Mouse (Mus musculus): ENCODE data around the gene Nbea. TPM values are rescaled to one million over a fixed set of nuclear protein-coding genes. Genes with fewer than 3 reads are reported as not detected.

Nbea gene
- polyA plus RNA-seq, 1 experiment: 3.2 TPM

- H3K36me3 ChIP-seq (ENCODE audit: control insufficient read depth, insufficient read depth): no peaks in the 10 kb centered on the region
- no peak for TF ChIP-seq CTCF (IDR thresholded peaks at IDR 0.05; ENCODE audit: control insufficient read depth, insufficient read depth, insufficient read length)
- TF ChIP-seq FOSL1 (IDR thresholded peaks at IDR 0.05; ENCODE audit: insufficient read depth, low read length, poor library complexity, severe bottlenecking): no peak
- TF ChIP-seq MAX (IDR thresholded peaks at IDR 0.05): no peak
- TF ChIP-seq USF1 (IDR thresholded peaks at IDR 0.05; ENCODE audit: low read depth): no peak
- no peak for TF ChIP-seq MYOD1 (IDR thresholded peaks at IDR 0.05; ENCODE audit: control insufficient read depth, insufficient read length, low read depth)
- no peak for TF ChIP-seq CEBPB (IDR thresholded peaks at IDR 0.05; ENCODE audit: low read depth)
- no peaks in the 10 kb centered on the region for H3K27me3 ChIP-seq (ENCODE audit: control insufficient read depth, insufficient read depth, insufficient read length)
- H3K79me2 ChIP-seq (ENCODE audit: control insufficient read depth, insufficient read depth): no peaks in the 10 kb centered on the region
- no peaks in the 10 kb centered on the region for H3K79me3 ChIP-seq (ENCODE audit: low read depth)
- H3K4me3 ChIP-seq (ENCODE audit: insufficient read depth, poor library complexity, severe bottlenecking): no peak overlapping the region
- H3ac ChIP-seq (ENCODE audit: control insufficient read depth, insufficient read length, low read depth): no peak overlapping the region
Observed at GRCm38 (mm10) chr3:55785981-55786725, 397.3 kb downstream of the Nbea start.

GRCm38 (mm10) chr3:55785266-55785980, 398.1 kb downstream of the Nbea start:
- no peak overlapping the region for H3K4me3 ChIP-seq (ENCODE audit: insufficient read depth, poor library complexity, severe bottlenecking)
- H3K27me3 ChIP-seq (ENCODE audit: control insufficient read depth, insufficient read depth, insufficient read length): no peaks in the 10 kb centered on the region
- no peaks in the 10 kb centered on the region for H3K79me2 ChIP-seq (ENCODE audit: control insufficient read depth, insufficient read depth)
- TF ChIP-seq MAX (IDR thresholded peaks at IDR 0.05) (no peak), USF1 (IDR thresholded peaks at IDR 0.05; ENCODE audit: low read depth) (no peak), FOSL1 (IDR thresholded peaks at IDR 0.05; ENCODE audit: insufficient read depth, low read length, poor library complexity, severe bottlenecking) (no peak), MYOG (IDR thresholded peaks at IDR 0.05; ENCODE audit: control insufficient read depth, extremely low read depth, insufficient read length) (no peak), CEBPB (IDR thresholded peaks at IDR 0.05; ENCODE audit: low read depth) (no peak), CTCF (IDR thresholded peaks at IDR 0.05; ENCODE audit: control insufficient read depth, insufficient read depth, insufficient read length) (no peak), MYOD1 (IDR thresholded peaks at IDR 0.05; ENCODE audit: control insufficient read depth, insufficient read length, low read depth) (no peak)
- H3K79me3 ChIP-seq (ENCODE audit: low read depth): no peaks in the 10 kb centered on the region
- H3ac ChIP-seq (ENCODE audit: control insufficient read depth, insufficient read length, low read depth): no peak overlapping the region
- no peaks in the 10 kb centered on the region for H3K36me3 ChIP-seq (ENCODE audit: control insufficient read depth, insufficient read depth)

GRCm38 (mm10) chr3:55784101-55784500, 399.4 kb downstream of the Nbea start:
- no peak for TF ChIP-seq MYOG (IDR thresholded peaks at IDR 0.05; ENCODE audit: control insufficient read depth, extremely low read depth, insufficient read length)
- no peak for TF ChIP-seq USF1 (IDR thresholded peaks at IDR 0.05; ENCODE audit: low read depth)
- no peak for TF ChIP-seq FOSL1 (IDR thresholded peaks at IDR 0.05; ENCODE audit: insufficient read depth, low read length, poor library complexity, severe bottlenecking)
- TF ChIP-seq MYOD1 (IDR thresholded peaks at IDR 0.05; ENCODE audit: control insufficient read depth, insufficient read length, low read depth): no peak
- TF ChIP-seq CEBPB (IDR thresholded peaks at IDR 0.05; ENCODE audit: low read depth): no peak
- no peak for TF ChIP-seq CTCF (IDR thresholded peaks at IDR 0.05; ENCODE audit: control insufficient read depth, insufficient read depth, insufficient read length)
- no peak for TF ChIP-seq MAX (IDR thresholded peaks at IDR 0.05)
- H3K4me3 ChIP-seq (ENCODE audit: insufficient read depth, poor library complexity, severe bottlenecking): no peak overlapping the region

GRCm38 (mm10) chr3:55783171-55784081, 400.1 kb downstream of the Nbea start:
- Histone ChIP-seq H3K27me3 (ENCODE audit: control insufficient read depth, insufficient read depth, insufficient read length) (no peaks in the 10 kb centered on the region), H3ac (ENCODE audit: control insufficient read depth, insufficient read length, low read depth) (no peak overlapping the region), H3K79me3 (ENCODE audit: low read depth) (no peaks in the 10 kb centered on the region), H3K4me3 (ENCODE audit: insufficient read depth, poor library complexity, severe bottlenecking) (no peak overlapping the region), H3K79me2 (ENCODE audit: control insufficient read depth, insufficient read depth) (no peaks in the 10 kb centered on the region), H3K36me3 (ENCODE audit: control insufficient read depth, insufficient read depth) (no peaks in the 10 kb centered on the region)
- TF ChIP-seq MYOD1 (IDR thresholded peaks at IDR 0.05; ENCODE audit: control insufficient read depth, insufficient read length, low read depth) (no peak), CTCF (IDR thresholded peaks at IDR 0.05; ENCODE audit: control insufficient read depth, insufficient read depth, insufficient read length) (no peak), MYOG (IDR thresholded peaks at IDR 0.05; ENCODE audit: control insufficient read depth, extremely low read depth, insufficient read length) (no peak), FOSL1 (IDR thresholded peaks at IDR 0.05; ENCODE audit: insufficient read depth, low read length, poor library complexity, severe bottlenecking) (no peak), CEBPB (IDR thresholded peaks at IDR 0.05; ENCODE audit: low read depth) (no peak), MAX (IDR thresholded peaks at IDR 0.05) (no peak), USF1 (IDR thresholded peaks at IDR 0.05; ENCODE audit: low read depth) (no peak)

More at GRCm38 (mm10) chr3:55784101-55784500, 399.4 kb downstream of the Nbea start:
- Histone ChIP-seq H3K27me3 (ENCODE audit: control insufficient read depth, insufficient read depth, insufficient read length) (no peaks in the 10 kb centered on the region), H3K36me3 (ENCODE audit: control insufficient read depth, insufficient read depth) (no peaks in the 10 kb centered on the region), H3ac (ENCODE audit: control insufficient read depth, insufficient read length, low read depth) (no peak overlapping the region), H3K79me3 (ENCODE audit: low read depth) (no peaks in the 10 kb centered on the region), H3K79me2 (ENCODE audit: control insufficient read depth, insufficient read depth) (no peaks in the 10 kb centered on the region)

GRCm38 (mm10) chr3:55782771-55783170, 400.7 kb downstream of the Nbea start:
- no peaks in the 10 kb centered on the region for H3K79me2 ChIP-seq (ENCODE audit: control insufficient read depth, insufficient read depth)
- no peaks in the 10 kb centered on the region for H3K27me3 ChIP-seq (ENCODE audit: control insufficient read depth, insufficient read depth, insufficient read length)
- TF ChIP-seq MYOD1 (IDR thresholded peaks at IDR 0.05; ENCODE audit: control insufficient read depth, insufficient read length, low read depth) (no peak), MAX (IDR thresholded peaks at IDR 0.05) (no peak)
- H3K79me3 ChIP-seq (ENCODE audit: low read depth): no peaks in the 10 kb centered on the region
- H3K36me3 ChIP-seq (ENCODE audit: control insufficient read depth, insufficient read depth): no peaks in the 10 kb centered on the region
- no peak overlapping the region for H3K4me3 ChIP-seq (ENCODE audit: insufficient read depth, poor library complexity, severe bottlenecking)
- H3ac ChIP-seq (ENCODE audit: control insufficient read depth, insufficient read length, low read depth): no peak overlapping the region
